Mouse (Mus musculus): ENCODE data around the gene Morn4.
A peak's percentile ranks its signal among the peaks of the same experiment; 100 is the strongest.
"Not testable (repeated sequence)": the region's sequence is repeated elsewhere in the genome, so short reads cannot be mapped to it uniquely, and the experiment has no call there.

Morn4 gene

DNA sequence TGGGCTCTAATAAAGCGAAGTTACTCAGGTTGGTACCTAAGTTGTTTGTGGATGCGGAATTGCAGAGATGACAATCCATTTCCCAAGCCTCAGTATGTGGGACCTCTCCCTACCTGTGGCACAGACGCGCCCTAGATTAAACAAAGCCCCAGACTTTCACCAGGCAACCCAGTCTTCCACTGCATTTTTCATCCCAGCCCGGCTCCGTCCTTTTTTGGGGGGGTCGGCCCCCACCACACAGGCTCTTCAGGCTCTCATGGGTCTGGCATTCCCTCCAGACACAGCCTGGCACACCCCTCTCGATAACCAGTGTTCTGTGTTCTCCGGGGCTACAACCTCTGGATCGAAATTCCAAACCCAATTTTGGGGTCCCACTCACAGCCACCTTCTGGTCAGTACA lies 467 bp downstream of the Morn4 start:
- no peak for DNase-seq (ENCODE audit: low spot score in 2 of 2)

GRCm38 (mm10) chr19:42081613-42082012 lies 4.5 kb downstream of the Morn4 start:
- not testable (repeated sequence) for DNase-seq (ENCODE audit: low spot score in 2 of 2)

GRCm38 (mm10) chr19:42080469-42080868 lies 5.7 kb downstream of the Morn4 start:
- no peak for DNase-seq (ENCODE audit: low spot score in 2 of 2)

- no peak for DNase-seq (ENCODE audit: low spot score in 2 of 2)
These were observed 6.2 kb downstream of the Morn4 start for GRCm38 (mm10) chr19:42079950-42080349.

- DNase-seq (ENCODE audit: low spot score in 2 of 2): no peak
These were observed 7.2 kb downstream of the Morn4 start for GRCm38 (mm10) chr19:42079006-42079405.

DNA sequence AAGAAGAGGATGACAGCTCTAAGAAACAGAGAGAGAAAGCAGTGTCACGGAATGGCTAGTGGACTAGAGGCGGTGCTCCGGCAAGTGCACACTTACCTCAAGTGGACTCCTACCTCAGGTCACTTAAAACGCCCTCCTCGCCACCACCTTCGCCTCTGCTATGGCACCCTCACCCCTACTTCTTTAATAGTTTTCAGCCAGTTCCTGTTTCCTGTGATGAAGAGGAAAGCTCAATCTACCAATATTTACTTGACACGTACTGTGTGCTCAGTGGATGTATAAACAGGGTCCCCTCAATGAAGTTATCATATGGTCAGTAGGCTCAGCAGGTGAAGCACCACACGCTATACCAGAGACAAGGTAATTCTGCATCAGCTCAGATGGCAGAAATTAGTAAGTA lies 7.6 kb downstream of the Morn4 start:
- no peak for DNase-seq (ENCODE audit: low spot score in 2 of 2)

- no peak for DNase-seq (ENCODE audit: low spot score in 2 of 2)
These were observed 10.2 kb downstream of the Morn4 start for GRCm38 (mm10) chr19:42075992-42076391.

- DNase-seq (ENCODE audit: low spot score in 2 of 2): no peak
These were observed 11.1 kb downstream of the Morn4 start for GRCm38 (mm10) chr19:42075051-42075450.

DNA sequence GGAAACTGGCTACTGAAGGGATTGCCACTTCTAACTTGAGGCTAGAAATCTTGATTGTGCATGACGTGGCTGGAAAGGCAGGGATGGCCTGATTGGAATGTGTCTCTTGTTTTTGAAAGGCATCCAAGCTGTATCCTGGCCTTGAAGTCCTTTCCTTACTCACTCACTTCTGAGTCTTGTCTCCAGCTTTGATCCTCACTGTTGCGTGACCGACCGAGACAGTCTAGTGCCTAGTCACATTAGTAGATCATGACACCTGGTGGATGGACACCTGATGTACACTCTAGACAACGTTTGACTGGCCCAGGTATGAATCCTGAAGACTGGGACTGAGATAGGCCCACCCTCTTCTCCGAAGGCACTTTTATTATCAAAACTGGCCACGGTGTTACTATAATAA lies 13.4 kb downstream of the Morn4 start:
- DNase-seq (ENCODE audit: low spot score in 2 of 2): no peak

DNA sequence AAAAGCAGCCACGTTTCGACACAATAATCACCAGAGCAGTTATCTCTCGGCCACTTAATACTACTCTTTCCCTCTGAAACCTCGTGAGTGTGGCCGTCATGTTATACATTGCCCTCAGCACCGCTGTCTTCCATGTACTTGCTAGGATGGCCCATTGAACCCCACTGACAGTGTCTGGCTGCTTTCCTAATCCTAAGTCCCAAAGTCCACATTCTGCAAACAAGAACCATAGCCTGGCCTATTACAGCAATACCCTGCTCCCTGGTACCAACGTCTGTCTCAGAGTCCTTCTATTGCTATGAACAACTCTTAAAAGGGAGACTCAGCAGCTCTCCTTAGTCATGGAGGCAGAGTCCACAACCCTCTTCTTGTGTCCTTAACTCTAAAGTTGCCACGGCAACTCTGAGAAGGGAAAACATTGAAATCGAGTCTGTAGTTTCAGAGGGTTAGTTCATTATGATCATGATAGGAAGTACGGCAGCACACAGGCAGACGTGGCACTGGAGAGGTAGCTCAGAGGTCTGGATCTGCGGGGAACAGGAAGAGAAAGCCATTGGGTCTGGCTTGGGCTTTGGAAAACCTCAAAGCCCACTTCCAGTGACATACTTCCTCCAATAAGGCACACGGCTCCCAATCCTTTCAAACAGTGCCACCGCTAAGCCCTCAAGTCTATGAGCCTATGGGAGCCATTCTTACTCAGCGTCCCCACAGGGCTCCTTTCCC lies 14.1 kb downstream of the Morn4 start:
- DNase-seq (ENCODE audit: low spot score in 2 of 2): no peak

DNA sequence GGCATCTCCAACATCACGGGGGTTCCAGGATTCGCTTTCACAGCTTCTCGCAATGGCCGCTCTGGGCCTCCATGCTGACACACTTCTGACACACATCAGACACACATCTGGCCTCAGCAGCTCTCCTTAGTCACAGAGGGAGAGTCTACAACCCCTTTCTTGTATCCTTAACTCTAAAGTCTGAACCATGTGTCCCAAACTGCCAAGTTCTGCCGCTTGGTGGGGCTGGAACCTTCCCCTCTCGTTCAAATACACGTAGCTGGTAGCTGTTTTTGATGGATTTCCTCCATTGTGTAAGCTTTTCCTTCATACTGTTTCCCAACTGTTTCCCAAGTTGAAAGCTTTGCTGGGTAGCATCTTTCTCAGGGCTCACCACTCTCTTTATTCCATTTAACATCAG lies 14.9 kb downstream of the Morn4 start:
- DNase-seq (ENCODE audit: low spot score in 2 of 2): no peak

DNA sequence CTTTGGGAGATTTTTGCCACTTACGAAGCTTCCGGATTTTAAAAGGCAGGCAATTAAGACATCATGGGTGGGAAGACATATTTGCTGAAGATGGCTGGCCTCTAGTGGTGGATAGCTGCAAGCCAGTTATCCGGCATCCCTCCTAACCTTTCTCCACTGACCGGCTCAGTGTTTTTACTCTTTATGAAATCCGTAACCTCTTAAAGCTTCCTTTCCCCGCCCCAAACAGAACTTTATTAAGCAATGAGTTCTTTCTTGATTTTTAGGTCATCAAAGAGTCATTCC lies 17.0 kb downstream of the Morn4 start:
- no peak for DNase-seq (ENCODE audit: low spot score in 2 of 2)

DNA sequence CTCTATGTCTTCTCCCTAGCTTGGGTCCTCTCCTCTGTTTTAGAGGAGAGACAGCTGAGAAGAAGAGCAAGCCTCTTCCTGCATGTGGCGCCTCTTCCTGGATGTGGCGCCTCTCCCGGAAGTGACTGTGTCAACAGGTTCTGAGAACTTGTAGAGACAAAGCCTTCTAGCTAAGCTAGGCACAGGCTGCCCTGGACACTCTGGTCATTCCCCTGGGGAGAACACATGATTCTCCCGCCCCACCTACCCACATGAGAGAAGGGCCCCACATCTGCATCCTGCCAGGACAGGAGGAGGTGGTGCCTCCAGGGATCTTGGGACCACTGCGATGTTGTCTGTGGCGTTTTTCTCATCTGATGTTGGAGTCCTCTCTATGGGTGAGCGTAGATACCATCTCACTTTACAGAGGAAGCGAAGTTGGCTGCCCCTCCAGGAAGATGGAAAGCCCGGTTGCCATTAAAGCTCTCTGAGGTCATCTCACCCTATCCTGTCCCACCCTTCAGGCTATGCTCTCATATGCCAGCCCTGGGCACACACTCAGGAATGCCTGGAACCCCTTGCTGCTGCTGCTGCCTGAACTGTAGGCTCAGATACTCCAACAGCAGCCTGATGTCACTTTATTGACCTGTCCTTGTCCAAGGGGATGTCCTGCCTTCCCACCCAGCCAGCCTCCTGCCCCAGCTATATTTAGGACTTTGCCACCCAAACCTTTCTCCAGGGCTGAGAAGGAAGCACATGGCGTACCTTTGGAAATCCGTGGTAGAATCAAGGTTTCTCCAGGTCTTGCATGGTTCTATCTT lies 17.5 kb downstream of the Morn4 start:
- no peak for DNase-seq (ENCODE audit: low spot score in 2 of 2)

GRCm38 (mm10) chr19:42061443-42061842 lies 24.7 kb downstream of the Morn4 start:
- no peak for DNase-seq (ENCODE audit: low spot score in 2 of 2)

GRCm38 (mm10) chr19:42058426-42058825 lies 27.7 kb downstream of the Morn4 start:
- no peak for DNase-seq (ENCODE audit: low spot score in 2 of 2)

GRCm38 (mm10) chr19:42056719-42057409 lies 29.3 kb downstream of the Morn4 start:
- DNase-seq (ENCODE audit: low spot score in 2 of 2): no peak

GRCm38 (mm10) chr19:42055881-42056280 lies 30.3 kb downstream of the Morn4 start:
- DNase-seq (ENCODE audit: low spot score in 2 of 2): no peak

- no peak for DNase-seq (ENCODE audit: low spot score in 2 of 2)
These were observed 31.9 kb downstream of the Morn4 start for GRCm38 (mm10) chr19:42054255-42054654.

DNA sequence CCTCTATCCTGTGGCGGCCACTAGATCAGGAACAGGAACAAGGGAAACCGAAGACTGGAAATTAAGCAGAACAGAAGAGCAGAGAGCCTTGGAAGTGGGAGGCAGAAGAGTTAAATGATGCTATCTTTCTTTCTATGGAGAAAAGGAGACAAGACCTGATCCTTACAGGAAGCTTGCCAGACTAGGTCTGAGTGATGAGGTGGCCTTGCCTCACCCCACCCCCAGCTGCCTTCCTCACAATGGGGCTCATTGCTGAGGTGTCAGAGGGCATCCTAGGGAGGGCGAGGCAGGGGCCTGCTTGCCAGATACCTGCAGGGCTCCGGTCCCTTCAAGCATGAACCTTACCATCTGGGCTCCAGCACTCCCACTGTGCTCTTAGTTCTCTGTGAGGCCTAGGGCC lies 34.2 kb downstream of the Morn4 start, which contains the start of gene 4933411K16Rik:
TSS of gene 4933411K16Rik (plus strand) at position 301 of the 400 bp plus-strand sequence.
- no peak for DNase-seq (ENCODE audit: low spot score in 2 of 2)

- DNase-seq (ENCODE audit: low spot score in 2 of 2): no peak
These were observed 34.8 kb downstream of the Morn4 start for GRCm38 (mm10) chr19:42051351-42051750.

- DNase-seq (ENCODE audit: low spot score in 2 of 2): no peak
These were observed 35.9 kb downstream of the Morn4 start for GRCm38 (mm10) chr19:42050251-42050650.

GRCm38 (mm10) chr19:42045269-42046102 lies 40.7 kb downstream of the Morn4 start, which contains the start of gene Hoga1:
TSS of gene Hoga1 (plus strand) at chr19:42045610.
- peak; percentile 73 to 81 for DNase-seq (ENCODE audit: low spot score in 2 of 2)

Data from urinary bladder, postnatal 4 days (tissue).